Mouse (Mus musculus): ENCODE data around the gene Tpsg1. TPM values are rescaled to one million over a fixed set of nuclear protein-coding genes. Genes with fewer than 3 reads are reported as not detected.

The Tpsg1 gene
- not detected for polyA plus RNA-seq (2017; shearing (Covaris generic))

DNA sequence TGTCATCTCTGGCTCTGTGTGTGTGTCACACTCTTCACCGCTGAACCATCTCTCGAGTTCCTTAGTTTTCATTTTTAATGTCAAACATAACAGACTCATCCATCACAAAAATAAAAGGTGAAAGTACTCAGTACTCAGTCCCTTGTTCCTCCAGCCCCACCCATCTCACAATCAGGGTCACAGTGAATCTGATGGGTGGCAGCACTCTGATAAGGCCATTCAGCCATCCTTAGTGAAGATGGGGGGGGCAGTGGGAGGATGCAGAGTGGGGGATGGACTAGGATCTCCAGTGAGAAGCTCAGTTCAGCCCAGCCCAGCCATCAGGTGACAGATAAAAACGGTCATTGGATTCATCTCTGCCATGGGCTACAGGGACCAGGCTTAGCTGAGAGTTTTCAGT is at the start of gene Tpsg1:
Gene Tpsg1, plus strand, starts transcription at position 301 of the 400 bp plus-strand sequence.
- no peak for ATAC-seq

DNA sequence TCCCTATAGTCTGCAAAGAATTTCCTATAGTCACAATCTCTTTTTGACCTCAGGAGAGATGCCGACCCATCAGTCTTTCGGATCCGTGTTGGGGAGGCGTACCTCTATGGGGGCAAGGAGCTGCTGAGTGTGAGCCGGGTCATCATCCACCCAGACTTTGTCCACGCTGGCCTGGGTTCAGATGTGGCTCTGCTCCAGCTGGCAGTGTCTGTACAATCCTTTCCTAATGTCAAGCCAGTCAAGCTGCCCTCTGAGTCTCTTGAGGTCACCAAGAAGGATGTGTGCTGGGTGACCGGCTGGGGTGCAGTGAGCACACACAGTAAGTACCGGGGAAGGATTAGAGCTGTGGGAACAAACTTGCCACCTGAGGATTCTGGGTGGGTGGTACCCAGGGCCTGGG is 48.3 kb upstream of the Tpsg1 start:
- ATAC-seq, result no peak

DNA sequence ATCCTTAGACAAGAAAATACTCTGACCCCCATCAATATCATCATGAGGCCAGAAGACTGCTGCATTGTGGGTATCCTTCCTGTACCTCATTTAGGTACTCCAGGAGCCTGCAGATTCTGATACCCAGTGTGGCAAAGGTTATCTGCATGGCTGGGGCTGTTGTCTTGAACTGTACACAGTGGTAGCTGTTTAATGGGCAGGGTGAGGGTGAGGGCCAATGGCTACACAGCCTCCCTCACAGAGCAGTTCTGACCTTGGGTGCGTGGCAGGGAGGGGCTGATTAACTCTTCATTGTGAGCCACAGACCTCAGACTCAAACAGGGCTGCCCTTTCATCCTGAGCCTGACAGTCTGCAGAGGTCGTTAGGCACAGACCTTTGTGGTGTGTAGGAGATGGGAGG is 46.1 kb upstream of the Tpsg1 start:
- ATAC-seq, result no peak

DNA sequence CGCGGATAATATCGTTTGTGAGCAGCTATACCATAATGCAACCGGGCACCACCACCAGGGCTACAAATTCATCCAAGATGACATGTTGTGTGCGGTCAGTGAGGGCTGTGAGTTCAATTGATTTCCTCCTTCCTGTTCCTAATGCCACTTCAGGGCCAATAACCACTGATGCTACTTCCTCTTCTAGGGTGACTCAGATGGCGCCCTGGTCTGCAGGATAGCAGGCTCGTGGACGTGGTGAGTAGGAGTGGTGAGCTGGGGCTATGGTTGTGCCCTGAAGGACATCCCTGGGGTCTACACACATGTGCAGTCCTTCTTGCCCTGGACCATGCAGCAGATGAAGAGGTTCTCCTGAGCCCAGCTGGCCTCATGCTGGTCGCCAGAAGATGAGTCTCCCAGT is 36.8 kb upstream of the Tpsg1 start:
- ATAC-seq, result no peak

DNA sequence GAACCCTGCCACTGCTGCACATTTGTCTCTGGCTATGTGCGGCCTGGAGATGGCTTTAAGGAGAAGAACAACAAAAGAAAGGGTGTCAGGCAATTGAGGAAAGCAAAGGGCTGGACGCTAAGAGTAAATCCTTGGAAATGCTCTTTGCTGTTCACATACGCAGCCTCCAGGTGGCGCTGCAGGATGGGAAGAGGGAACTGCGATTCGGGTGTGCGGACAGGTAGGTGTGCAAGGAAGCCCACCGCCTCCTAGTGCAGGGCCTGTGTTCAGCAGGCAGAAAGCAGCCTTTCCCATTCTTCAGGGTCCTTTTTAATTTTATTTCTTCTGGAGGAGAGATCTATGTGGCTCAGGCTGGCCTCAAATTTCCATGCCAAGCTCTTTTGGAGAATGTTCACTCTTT is 35.1 kb upstream of the Tpsg1 start:
- no peak for ATAC-seq

DNA sequence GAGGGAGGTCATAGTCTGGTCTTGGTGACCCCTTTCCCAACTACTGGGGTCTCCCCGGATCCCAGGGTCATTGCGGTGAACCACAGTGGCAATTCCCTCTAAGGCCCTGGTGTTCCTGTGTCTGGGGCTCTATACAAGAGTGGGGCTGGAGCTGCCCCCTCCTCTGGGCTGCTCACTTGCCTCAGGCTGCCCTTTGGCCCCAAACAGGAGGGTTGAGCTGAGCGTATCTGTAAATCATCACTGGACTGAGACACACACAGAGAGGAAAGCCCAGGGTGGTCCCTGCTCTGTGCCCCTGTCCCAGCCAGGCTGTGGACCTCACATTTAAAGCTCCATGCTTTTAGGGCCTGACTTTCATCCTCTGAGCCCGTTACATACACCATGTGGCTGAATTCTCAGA is 30.9 kb upstream of the Tpsg1 start:
- no peak for ATAC-seq

DNA sequence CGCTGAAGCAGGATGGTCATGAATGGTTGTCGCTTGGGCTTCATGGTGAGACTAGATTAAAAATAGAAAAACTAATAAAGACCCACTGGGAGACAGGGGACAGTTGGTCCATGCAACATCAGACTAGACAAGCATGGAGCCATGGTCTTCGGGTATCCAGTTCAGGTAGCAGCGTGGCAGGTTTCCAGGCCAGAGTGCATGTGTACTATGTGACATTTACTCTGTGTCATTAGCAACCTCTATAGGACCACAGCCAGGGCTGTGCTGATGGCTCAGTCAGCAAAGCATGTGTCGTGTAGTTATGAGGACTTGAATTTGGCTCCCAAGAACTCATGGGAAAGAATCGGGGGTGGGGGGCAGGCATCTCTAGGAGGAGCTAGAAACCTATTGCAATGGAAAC is 29.1 kb upstream of the Tpsg1 start:
- no peak for ATAC-seq

DNA sequence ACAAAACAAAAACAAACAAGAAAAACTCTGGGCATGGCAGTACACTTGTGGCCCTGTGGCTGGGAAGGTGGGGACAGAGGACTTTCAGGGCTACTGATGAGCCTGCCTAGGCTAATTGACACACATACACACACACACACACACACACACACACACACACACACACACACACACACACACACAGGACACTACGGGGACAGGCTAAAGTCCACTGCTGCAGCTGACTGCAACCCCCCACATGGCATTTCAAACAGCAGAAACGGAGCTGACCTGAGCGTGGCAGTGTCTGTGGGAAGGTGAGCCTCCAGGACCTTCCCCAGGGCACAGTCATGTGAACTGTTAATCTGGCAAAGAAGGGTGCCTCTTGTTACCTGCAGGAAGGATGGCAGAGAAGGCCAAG is 27.6 kb upstream of the Tpsg1 start:
- ATAC-seq, result no peak

DNA sequence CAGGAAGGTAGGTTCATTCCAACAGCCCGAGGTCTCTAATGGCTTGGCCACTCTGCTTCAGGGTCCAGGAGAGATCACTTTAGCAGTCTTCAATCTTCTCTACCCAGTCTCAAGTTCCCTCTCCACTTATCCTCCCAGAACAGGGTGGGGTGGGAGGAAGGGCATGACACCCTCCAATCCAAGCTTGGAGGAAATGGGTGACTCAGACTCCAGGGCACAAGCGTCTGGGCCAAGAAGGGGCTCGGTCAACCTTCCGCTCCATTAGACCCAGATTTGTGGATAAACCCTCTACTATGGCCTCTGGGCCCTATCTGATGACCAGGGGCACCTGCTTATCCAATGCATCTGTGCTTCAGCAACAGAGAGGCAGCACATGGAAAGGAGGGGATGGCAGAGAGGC is 23.6 kb upstream of the Tpsg1 start, which contains the start of gene Tpsab1:
Gene Tpsab1, minus strand, starts transcription at position 101 of the 400 bp plus-strand sequence.
- no peak for ATAC-seq

DNA sequence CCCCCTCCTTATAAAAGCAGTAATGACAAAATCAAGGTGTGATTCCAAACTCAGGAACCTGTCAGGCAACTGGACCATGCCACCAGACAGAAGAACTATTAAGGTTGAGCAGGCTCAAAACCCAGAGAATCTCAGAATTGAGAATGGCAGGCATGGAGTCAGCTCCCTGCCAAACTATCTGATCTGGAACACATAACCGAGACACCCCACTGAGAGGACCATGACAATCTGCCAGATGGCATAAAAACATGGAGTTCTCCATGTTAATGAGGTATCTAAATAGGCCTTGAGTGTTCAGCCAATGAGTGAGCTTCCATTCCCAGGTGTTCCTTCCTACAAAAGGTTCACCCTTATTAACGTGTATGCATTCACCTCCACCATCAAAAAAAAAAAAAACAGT is 7.8 kb upstream of the Tpsg1 start:
- no peak for ATAC-seq

DNA sequence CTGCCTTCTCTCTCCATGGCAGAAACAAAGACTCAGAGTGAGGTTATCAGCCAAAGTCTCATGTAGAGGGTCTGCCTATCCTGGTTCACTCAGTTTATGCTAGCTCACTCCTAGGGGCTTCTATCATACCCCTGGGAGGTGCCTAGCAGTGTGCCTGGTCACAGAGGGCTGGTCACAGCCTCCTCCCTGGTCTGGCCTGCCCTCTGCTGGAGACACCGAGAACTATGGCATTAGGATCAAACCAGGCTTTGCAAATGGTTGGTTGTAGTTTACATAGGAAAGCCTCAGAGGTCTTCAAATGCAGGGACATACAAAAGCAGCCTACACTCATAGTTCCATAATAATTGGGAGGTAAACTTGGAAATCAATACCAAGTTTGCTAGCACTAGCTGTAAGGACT is 5.3 kb upstream of the Tpsg1 start:
- ATAC-seq, result no peak

DNA sequence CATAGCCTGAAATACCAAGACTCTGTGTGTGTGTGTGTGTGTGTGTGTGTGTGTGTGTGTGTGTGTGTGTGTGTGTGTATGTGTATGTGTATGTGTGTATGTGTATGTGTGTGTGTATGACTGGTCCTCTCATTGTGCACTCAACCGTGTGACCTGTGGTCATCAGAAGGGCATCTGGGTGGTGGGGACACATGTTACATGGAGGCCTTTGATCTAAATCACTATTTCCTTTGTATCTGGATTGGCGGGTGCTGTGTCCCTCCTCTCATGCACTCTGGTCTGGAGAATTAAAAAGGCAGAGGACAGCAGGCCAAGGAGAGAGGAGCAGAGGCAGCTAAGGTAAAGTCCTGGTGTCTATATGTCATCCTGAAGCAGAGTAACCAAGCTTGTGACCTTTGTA is 3.1 kb upstream of the Tpsg1 start, which contains the start of gene Tpsb2:
Gene Tpsb2, plus strand, starts transcription at position 301 of the 400 bp plus-strand sequence.
- no peak for ATAC-seq

DNA sequence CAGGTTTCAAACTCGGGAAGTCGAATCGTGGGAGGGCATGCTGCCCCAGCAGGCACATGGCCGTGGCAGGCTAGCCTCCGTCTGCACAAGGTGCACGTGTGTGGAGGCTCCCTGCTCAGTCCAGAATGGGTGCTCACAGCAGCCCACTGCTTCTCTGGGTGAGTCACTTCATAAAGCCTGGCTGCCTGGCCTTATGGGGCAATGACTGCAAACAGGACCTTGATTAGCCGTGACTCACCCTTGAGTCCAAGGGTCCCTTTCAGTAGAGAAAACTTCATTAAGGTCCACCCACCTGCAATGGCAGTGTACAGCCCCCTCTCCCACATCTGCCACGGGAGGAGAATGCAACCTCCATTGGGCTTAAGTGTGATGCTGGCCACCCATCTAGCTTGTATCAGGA is 3.4 kb downstream of the Tpsg1 start:
- ATAC-seq, result no peak

DNA sequence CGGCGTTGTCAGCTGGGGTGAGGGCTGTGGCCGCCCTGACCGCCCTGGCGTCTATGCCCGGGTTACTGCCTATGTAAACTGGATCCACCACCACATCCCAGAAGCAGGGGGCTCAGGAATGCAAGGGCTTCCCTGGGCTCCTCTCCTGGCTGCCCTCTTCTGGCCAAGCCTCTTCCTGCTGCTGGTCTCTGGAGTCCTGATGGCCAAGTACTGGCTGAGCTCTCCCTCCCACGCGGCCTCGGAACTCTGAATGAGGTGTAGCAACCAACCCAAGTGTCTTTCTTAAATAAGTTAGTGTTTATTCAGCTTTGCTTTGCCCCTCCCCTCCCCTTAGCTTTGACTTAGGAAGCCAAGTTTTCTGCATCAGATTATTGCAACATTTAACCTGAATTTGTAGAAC is 4.9 kb downstream of the Tpsg1 start:
- no peak for ATAC-seq

DNA sequence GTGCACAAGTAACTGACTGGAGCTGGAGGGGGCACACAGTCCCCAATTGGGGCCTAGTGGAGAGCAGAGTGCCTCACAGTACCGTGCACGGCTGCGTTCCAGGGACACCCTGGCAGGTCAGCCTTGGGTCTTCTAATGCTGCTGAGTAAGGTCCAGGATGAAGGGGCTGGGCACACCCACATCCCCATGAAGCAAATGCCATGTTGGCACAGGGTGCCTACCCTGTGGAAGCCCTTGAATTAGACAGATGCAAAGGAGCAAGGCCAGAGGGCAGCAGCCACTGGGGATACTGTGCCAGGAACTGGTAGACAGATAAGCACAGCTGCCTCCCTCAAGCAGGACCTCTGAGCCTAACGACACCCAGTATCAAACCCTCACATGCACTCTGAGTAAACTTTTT is 25.5 kb downstream of the Tpsg1 start:
- no peak for ATAC-seq

DNA sequence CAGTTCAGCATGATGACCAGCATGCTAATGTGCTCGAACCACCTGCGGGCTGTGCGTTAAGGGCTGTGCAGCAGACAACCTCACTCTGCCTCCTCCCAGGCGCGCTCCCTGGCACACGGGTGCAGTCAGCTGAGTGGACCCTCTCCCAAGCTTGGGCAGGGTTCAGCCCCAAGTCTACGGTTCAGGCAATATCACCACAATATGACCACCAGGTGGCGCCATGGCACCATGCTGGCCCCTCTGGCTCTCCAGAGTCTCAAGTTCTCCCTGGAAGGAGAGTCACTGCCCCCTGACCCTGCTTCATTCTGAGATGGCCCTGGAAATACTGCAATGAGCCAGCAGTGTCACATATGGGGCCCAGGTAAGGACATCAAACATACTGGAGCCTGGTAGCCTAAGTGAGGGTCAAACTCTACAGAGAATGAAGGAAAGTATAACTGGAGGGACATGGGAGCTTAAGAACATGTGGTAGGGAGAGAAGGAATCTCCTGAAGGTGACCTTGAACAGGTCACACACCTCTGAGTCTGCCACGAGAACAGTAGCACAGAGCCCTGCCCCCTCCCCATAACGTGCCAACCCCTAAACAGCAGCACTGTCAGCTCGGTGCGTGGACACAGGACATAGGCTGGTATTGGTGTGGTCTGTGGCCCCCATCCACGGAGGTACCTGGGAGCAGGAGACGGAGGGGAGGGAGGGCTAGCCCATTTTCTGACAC is 28.9 kb downstream of the Tpsg1 start:
- ATAC-seq, result no peak

DNA sequence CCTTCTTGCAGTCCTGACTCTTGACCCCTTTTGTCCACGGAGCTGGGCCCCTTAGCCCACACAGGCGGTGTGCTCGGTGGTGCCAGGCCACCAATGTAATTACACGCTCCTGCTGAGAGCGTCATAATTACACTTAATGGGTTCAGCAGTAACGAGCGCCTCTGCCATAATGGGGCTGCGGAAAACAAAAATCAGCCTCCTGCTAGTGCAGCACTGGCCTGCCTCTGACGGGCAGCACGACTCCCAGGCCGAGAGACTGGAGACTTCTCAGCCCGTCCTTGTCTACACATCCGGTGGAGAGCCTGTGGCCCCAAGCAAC is 29.4 kb downstream of the Tpsg1 start:
- no peak for ATAC-seq

DNA sequence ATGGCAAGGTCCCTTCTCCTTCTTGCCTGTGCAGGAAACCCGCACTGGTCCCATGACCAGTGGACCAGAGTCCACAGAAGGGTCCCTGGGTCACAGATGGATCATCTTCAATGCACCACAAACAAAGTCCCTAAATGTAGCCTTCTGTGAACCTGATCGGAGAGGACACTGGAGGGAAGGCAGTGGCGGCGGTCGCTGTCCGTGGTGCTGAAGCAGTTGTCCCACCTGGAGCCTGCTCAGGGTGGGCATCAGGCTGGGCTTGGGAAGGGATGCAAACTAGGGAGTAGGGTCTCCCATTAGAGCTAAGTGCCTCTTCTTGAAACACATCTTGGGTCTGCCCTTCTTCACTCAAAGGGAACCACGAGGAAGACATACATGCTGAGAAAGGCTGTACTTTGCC is 31.4 kb downstream of the Tpsg1 start:
- no peak for ATAC-seq

DNA sequence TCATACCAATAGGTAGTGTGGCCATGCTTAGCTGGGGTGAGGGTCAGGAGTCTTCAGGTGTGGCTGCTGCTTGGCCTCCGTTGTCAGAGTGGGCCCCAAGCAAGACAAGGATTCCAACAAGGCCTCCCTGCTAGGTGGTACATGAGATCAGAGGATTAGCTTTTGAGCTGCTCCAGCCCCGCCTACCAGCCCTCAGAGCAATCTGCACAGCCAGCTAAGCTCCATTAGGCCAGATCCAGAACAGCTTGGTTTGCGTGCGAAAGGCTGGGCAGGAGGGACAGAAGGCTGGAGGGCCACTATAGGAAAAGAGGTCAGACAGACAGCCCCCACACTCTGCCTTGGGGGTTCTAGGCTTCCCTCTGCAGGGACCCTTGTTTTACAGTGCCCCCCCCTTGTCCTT is 32.4 kb downstream of the Tpsg1 start:
- ATAC-seq, result no peak

DNA sequence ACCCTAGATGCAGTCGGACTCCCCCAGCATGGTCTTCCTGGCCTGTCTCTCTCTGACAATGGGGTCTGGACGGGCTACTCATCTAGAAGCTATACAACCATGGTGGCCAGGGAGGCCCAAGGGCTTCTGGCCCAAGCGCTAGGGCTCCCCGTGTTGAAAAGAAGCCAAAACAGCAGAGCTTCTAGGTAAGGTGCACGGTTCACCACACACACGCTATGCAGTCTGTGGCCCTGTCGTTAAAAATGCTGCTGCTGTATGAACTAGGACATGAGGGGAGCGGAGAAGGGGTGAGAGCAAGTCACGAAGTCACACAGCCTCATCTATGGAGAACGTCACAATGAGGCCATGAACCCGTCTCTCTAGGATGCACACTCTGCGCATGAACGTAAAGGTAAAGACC is 33.2 kb downstream of the Tpsg1 start:
- no peak for ATAC-seq

DNA sequence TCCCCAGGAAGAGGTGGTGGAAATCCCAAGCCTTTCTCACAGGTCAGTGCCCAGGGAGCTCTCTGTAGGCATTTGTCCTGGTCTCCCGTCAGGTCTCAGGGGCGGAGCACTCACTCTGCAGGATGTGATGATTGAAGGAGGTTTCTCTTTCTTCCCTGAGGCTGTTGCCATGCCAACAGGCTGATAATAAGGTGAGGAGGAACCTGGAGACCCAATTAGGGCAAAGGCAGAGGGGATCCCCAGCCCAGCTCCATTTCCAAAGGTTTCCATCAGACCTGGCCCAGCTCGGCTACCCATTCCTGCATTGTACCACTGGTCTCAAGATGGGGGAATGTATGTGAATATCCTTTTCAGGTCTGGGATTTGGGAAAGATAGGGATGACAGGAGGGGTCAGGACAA is 35.1 kb downstream of the Tpsg1 start:
- ATAC-seq, result no peak

DNA sequence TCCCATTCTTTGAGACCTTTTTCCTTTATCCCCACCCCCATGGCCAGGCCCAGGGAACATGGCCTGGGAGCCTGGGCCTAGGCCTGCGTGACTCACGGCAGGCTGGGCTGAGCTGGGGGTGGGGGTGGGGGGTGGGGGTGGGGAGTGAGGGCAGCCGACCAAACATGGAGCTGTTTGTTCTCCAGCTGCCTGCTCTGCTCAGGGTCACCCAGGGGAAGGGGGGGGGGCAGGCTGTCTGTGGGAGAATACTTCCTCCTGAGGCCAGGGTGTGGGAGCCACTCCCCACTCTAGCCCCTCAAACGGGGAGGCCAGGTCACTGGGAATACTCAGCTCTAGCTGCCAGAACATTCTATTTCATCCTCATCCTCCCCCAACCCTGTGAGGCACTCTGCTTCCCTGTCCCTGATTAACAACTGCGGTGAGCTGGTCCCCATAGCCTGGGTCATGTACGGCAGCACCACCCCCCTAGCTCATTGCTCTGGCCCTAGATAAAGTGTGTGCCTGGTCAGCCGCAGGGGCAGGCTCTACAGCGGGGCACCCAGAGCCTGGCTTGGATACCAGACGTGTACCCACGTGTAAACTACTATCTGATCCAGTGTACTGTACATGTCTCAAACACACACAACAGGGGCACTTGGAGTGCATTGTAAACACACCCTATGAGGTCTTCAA is 36.3 kb downstream of the Tpsg1 start:
- no peak for ATAC-seq

DNA sequence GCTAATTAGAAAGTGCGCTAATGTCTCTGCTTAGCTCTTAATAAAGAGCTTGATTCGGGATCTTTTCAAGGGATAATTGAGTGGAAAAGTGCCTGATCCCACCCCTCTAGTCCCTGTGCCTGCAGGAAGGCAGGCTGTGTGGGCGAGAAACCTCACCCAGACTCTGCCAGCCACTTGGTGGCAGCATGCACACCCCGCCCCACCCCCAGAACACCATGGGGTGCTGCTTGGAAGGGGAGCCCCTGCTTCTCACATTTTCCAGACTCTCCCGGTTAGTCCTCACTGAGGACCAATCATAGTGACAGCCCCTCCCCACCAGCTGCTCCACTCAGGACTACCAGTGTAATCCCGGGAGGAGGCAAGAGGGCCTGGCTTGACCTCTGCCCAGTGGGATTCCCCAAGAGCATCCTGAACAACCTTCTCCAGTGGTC is 37.0 kb downstream of the Tpsg1 start:
- ATAC-seq, result no peak

DNA sequence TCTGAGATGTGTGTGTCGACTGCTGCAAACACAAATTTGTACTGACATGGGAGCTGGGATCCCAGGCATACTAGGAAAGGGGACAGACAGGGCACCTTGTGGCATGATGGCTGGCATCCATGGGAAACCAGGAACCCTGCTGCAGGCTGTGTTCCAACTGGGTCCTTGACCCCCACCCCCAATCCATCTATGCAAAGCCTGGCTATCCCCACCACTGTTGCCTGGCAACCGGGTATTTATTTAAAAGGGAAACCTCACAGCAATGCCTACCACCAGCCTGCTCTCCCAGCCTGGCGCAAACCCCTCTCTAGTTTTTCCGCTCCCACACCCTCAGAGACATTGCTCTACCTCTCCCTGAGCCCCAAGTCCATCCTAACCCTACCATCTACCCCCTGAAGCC is 38.3 kb downstream of the Tpsg1 start:
- no peak for ATAC-seq

Data from activated CD4-positive, CD25-positive, alpha-beta regulatory T cell, adult 4 months (primary cell).